Mouse (Mus musculus) midbrain, postnatal 0 days (tissue): ENCODE results near the gene Timm13. TPM values are rescaled to one million over a fixed set of nuclear protein-coding genes. Genes with fewer than 3 reads are reported as not detected.
A peak's percentile ranks its signal among the peaks of the same experiment; 100 is the strongest.

Experiments used
- ATAC-seq: fragments of 200-750 bp; cut with Nextera tagmentation; 2 replicates; pipeline ENCODE4 v1.8.0; 2017; ENCODE audit warnings: moderate number of reproducible peaks, mild to moderate bottlenecking, moderate TSS enrichment, moderate library complexity; ENCODE audit not compliant: low FRiP score
- DNase-seq: peaks from one replicate; pipeline ENCODE4 v3.0.0-alpha.2; 2015; ENCODE audit warnings: low spot score
- H3K27ac ChIP-seq: fragments of 300-500 bp; sonication (generic); 2 replicates; pipeline ENCODE4 v1.5.1; 2014; ENCODE audit warnings: low read depth, mild to moderate bottlenecking, low read length, mixed read lengths
- H3K27me3 ChIP-seq: fragments of 300-500 bp; sonication (generic); 2 replicates; pipeline ENCODE4 v1.6.1; 2014; ENCODE audit warnings: low read length, control low read depth, mixed read lengths; ENCODE audit not compliant: insufficient read depth
- H3K36me3 ChIP-seq: fragments of 300-500 bp; sonication (generic); 2 replicates; pipeline ENCODE4 v1.6.1; 2014; ENCODE audit warnings: low read length, control low read depth, mixed read lengths; ENCODE audit not compliant: insufficient read depth
- H3K4me1 ChIP-seq: fragments of 300-500 bp; sonication (generic); 2 replicates; pipeline ENCODE4 v1.6.1; 2014; ENCODE audit warnings: mild to moderate bottlenecking, control low read depth, antibody characterized with exemption, low read length, mixed read lengths; ENCODE audit not compliant: insufficient read depth
- H3K4me2 ChIP-seq: fragments of 300-500 bp; sonication (generic); 2 replicates; pipeline ENCODE4 v1.6.1; 2014; ENCODE audit warnings: low read depth, mild to moderate bottlenecking, low read length, mixed read lengths; ENCODE audit not compliant: poor library complexity, severe bottlenecking
- H3K4me3 ChIP-seq: fragments of 300-500 bp; sonication (generic); 2 replicates; pipeline ENCODE4 v1.5.1; 2014; ENCODE audit warnings: low read depth, mild to moderate bottlenecking, low read length, moderate library complexity
- H3K9ac ChIP-seq: fragments of 300-500 bp; sonication (generic); replicated peaks from 2 replicates; pipeline ENCODE4 v1.6.1; 2014; ENCODE audit warnings: mild to moderate bottlenecking, low read length, moderate library complexity, mixed read lengths; ENCODE audit not compliant: poor library complexity, severe bottlenecking
- H3K9me3 ChIP-seq: fragments of 300-500 bp; sonication (generic); 2 replicates; pipeline ENCODE4 v1.6.1; 2016; ENCODE audit warnings: low read length, control low read depth
- CTCF ChIP-seq: IDR thresholded peaks from 2 replicates; pipeline ENCODE4 v1.5.1; 2016; ENCODE audit warnings: antibody characterized with exemption, mild to moderate bottlenecking
- WGBS: fragments of 180-500 bp; shearing (Covaris S2); extraction: QIAGEN DNeasy Blood & Tissue Kit; methylation state at CpG from one replicate; pipeline ENCODE4 v1.1.7; 2014; 5-methylcytosine and 5-hydroxymethylcytosine counted together
- polyA plus RNA-seq: library from polyadenylated mRNA; unstranded; fragments of >200 nt; fragmentation: Nextera tagmentation; extraction: Ambion mirVana; gene quantifications from 2 replicates; pipeline ENCODE4 v1.2.1, GENCODE M21; 2015
- total RNA-seq: library from RNA; depleted of rRNA; stranded (reverse); fragments of >200 nt; gene quantifications from 2 replicates; pipeline ENCODE4 v1.2.3, GENCODE M21; 2014

Gene Timm13
- total and polyA plus RNA-seq, 2 experiments from 2014 or later: 267 to 362 TPM

DNA sequence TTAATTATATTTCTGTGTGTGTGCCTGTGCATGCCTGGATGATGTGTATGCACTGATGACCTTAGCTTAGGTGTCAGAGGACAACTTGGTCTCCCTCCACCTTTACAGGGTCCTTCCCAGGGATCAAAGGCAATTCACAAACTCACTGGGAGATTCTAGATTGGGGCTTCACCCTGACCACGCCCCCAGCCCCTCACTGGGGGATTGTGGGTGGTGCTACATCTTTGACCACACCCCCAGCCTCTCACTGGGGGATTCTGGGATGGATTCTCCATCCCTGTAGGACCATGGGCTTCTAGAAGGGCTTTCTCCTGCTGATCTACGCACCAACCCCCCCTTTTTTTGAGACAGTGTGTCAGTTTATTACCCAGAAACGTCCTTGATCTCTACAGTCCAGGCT lies 24.7 kb upstream of the Timm13 start:
- Histone ChIP-seq H3K4me1 (peaks cover 2% of the 10 kb centered on the region; the same call in 1 of the 2 replicates), H3K4me3 (no peak overlapping the region), H3K36me3 (no peaks in the 10 kb centered on the region), H3K9ac (no peak overlapping the region), H3K27ac (no peak overlapping the region), H3K9me3 (no peaks in the 10 kb centered on the region), H3K27me3 (no peaks in the 10 kb centered on the region), H3K4me2 (no peak overlapping the region)
- WGBS: 42% methylated on average over 3 of the region's 3 CpGs
- no peak for TF ChIP-seq CTCF
- DNase-seq (no peak), ATAC-seq (no peak)

DNA sequence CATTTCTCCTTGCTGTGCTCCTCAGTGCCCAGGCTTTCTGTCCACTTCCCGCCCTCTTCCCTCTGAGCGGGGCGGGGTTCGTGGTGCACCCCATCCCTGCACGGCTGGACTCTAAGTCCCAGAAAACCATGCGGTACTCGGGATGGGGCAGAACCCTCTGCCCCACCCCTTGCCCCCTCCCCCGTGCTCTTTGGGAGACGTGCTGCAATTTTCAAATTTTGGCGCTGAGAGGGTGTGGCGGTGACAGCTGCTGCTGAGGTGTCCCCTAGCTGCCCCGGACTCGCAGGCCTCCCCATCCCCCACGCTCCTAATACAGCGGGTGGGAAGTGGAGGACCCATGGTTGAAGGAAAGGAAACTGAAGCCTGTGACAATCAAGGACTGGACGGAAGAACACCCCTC lies 21.2 kb upstream of the Timm13 start:
- Histone ChIP-seq H3K9ac (0 out of 2 replicates have a peak overlapping the region, but pooled peaks have one; percentile 20), H3K9me3 (no peaks in the 10 kb centered on the region), H3K27ac (no peak overlapping the region), H3K27me3 (no peaks in the 10 kb centered on the region), H3K36me3 (no peaks in the 10 kb centered on the region), H3K4me3 (0 out of 2 replicates have a peak overlapping the region, but pooled peaks have one; percentile 12), H3K4me1 (no peaks in the 10 kb centered on the region; the same call in 1 of the 2 replicates), H3K4me2 (peak overlapping the region; percentile 36)
- ATAC-seq (no peak), DNase-seq (peak; percentile 44)
- TF ChIP-seq CTCF: no peak
- WGBS: 4% methylated on average over 16 of the region's 16 CpGs

DNA sequence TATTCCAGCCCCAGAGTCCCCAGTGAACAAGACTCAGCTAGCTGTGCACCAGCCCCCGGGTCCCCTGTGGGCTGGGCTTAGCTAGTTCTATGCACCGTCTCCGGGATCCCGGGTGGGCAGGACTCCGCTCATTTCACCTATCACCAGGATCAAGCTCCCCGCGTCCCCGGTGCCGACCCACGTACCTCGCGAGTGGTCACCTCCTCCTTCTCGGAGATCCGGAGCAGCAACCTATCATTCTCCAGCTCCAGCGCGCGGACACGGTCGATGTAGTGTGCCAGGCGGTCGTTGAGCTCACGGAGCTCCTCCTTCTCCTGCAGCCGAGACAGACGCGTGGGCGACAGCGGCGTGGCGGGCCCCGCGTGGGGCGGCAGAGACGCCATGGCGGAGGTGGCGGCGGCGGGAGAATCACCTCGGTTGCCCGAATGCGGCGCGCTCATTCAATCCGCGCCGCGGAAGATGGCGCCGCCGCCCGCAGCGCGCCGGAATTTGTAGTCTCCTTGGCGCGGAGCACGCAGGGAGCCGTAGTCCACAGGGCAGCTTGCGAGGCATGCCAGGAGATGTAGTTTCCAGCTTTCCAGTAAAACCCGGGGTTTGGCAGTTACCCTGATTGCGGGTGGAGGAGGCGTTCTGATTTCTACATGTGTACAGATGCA lies 17.1 kb upstream of the Timm13 start, which contains the start of gene Lmnb2:
Gene Lmnb2 (minus strand): TSS at position 467 of the 656 bp plus-strand sequence.
- 0 out of 2 replicates have a peak, but pooled peaks cover 5% of the 10 kb centered on the region for H3K36me3 ChIP-seq
- H3K27me3 ChIP-seq: no peaks in the 10 kb centered on the region
- peak; percentile 27; the same call in 1 of the 2 replicates for TF ChIP-seq CTCF
- no peaks in the 10 kb centered on the region; the same call in 1 of the 2 replicates for H3K4me1 ChIP-seq
- DNase-seq (peak; percentile 93), ATAC-seq (peak; percentile 70)
- H3K9ac ChIP-seq: peak within 1 kb of the TSS; percentile 80
- peak within 1 kb of the TSS; percentile 81 for H3K4me2 ChIP-seq
- under 1% methylated on average over 61 of the region's 61 CpGs for WGBS
- peak within 1 kb of the TSS; percentile 87 for H3K4me3 ChIP-seq
- peak within 1 kb of the TSS; percentile 78 for H3K27ac ChIP-seq
- no peaks in the 10 kb centered on the region for H3K9me3 ChIP-seq

DNA sequence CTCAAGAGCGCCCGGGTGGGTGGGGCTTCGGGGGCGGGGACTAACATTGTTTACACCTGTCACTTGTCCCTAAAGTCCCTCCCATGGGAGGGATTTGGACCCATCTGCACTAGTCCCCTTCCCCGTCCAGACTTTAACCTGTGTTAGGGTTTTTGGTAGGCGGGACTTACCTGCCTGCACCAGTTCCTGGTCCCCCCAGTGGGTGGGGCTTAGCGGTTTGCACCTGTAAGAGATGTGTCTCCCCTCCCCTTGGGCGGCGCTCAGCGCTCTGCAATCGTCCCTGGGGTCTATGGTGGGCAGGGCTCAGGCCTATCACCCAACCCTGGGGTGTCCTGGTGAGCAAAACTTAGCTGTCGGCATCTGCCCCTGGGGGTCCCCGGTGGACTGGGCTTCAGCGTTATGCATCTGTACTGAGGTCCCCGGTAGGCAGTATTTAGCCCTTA lies 16.6 kb upstream of the Timm13 start:
- Histone ChIP-seq H3K9me3 (no peaks in the 10 kb centered on the region), H3K27ac (peak overlapping the region; percentile 78), H3K9ac (peak overlapping the region; percentile 80), H3K4me2 (peak overlapping the region; percentile 81), H3K4me3 (peak overlapping the region; percentile 87), H3K36me3 (0 out of 2 replicates have a peak, but pooled peaks cover 8% of the 10 kb centered on the region), H3K27me3 (no peaks in the 10 kb centered on the region), H3K4me1 (no peaks in the 10 kb centered on the region; the same call in 1 of the 2 replicates)
- DNase-seq (peak; percentile 70), ATAC-seq (peak; percentile 42)
- no peak for TF ChIP-seq CTCF
- 3% methylated on average over 13 of the region's 15 CpGs for WGBS

DNA sequence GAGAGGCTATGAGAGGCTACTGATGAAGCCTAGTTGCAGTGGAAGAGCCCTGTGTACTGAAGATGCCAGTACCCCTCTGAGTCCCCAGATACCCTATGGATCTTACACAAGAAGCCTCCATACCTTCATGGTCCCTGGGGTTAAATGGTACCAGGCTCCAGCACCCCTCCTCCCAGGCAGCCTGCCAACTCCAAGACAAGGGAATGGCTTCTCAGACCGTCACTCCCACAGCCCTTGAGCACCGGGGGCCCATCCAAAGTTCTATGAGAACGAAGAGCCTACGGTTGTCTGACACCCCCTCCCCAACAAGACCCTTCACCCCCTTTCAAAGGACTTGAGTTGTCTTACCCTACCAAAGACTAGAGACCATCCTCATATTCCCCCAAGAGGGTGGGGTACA lies 15.0 kb upstream of the Timm13 start:
- Histone ChIP-seq H3K27me3 (no peaks in the 10 kb centered on the region), H3K9me3 (no peaks in the 10 kb centered on the region), H3K4me1 (no peaks in the 10 kb centered on the region; the same call in 1 of the 2 replicates), H3K9ac (no peak overlapping the region), H3K4me3 (no peak overlapping the region), H3K27ac (no peak overlapping the region), H3K36me3 (peaks cover 13% of the 10 kb centered on the region; the same call in 1 of the 2 replicates), H3K4me2 (no peak overlapping the region)
- no peak for TF ChIP-seq CTCF
- no peak for ATAC-seq
- no peak for DNase-seq
- 91% methylated on average over 4 of the region's 4 CpGs for WGBS

DNA sequence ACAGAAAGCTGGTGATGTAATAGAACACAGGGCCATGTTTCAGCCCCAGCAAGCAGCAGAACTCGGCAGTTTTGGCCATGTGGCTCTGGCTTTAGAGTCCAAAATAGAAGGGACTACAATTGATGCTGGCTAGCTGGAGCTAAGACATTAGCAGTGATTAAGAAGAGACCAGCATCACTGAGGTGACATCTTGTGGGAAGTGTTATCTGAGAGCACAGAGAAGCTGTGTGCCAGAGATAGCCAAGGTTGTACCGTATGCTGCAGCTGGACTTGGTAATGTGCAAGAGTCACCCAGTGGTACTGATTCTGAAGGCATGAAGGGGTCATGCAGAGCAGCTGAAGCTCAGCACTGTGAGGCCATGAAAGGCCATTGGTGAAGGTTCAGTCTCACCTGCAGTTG lies 14.5 kb upstream of the Timm13 start:
- no peak overlapping the region for H3K27ac ChIP-seq
- no peaks in the 10 kb centered on the region for H3K9me3 ChIP-seq
- 89% methylated on average over 2 of the region's 2 CpGs for WGBS
- no peaks in the 10 kb centered on the region for H3K27me3 ChIP-seq
- no peak overlapping the region for H3K9ac ChIP-seq
- TF ChIP-seq CTCF: no peak
- H3K4me3 ChIP-seq: no peak overlapping the region
- no peak for DNase-seq
- H3K4me1 ChIP-seq: no peaks in the 10 kb centered on the region; the same call in 1 of the 2 replicates
- peaks cover 15% of the 10 kb centered on the region for H3K36me3 ChIP-seq
- ATAC-seq: no peak
- no peak overlapping the region for H3K4me2 ChIP-seq
